Mouse (Mus musculus) layer of hippocampus, adult 9-10 months (tissue): ENCODE measurements around the gene Tenm2.

ENCODE experiments used
- DNase-seq: peaks from one replicate; pipeline ENCODE4 v3.0.0; 2022; ENCODE audit warnings: low spot score

Tenm2 gene

DNA sequence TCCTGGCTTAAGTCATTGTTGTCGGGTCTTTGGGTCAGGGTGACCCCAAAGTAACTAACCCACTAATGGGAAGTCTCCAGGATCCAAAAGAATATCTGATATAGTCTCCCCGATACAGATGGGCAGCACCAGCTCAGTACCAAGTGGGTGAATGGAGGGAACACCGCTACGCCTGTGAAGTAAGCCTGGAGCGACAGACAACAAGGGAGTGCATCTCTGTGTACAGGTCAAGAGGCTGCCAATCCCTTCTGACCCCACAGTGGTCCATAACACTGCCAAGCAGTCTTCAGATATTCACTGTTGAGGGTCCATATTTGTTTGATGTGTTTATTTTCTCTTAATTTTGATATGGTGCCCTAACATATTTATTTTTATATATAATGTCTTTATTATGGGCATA, 754.7 kb downstream of the Tenm2 start:
- DNase-seq, result no peak

DNA sequence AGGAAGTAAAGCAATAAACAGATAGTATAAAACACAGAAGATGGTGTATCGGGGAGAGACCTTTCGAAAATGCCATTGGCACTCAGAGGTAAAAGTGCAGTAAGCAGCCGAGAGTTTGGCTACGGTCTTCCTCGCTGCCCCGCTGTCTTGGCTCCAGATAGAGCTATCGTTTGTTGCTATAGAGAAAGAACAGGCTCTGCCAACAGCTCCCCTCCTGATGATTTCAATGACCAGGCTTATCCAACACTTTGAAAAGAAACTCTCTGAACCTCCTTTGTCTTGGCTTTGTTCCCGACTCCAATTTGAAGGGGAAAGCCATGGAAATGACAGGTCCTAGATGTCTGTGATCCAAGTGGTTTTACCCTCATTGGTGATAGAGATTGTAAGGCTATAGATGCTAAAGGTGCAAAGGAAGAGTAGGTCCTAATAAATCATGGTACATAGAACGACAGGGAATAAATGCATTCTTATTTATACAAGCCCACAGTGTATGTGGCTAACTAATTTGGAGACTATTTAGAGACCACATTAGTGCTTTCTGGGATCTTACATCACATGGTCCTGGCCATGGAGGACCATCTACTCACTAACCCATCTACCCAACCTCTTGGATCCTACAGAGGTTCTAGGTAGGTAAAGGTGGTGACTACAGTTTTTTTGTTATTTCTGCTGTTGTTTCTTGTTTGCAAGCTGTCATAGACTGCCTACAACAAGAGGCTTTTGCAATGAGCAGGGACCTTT, 765.8 kb downstream of the Tenm2 start:
- no peak for DNase-seq

DNA sequence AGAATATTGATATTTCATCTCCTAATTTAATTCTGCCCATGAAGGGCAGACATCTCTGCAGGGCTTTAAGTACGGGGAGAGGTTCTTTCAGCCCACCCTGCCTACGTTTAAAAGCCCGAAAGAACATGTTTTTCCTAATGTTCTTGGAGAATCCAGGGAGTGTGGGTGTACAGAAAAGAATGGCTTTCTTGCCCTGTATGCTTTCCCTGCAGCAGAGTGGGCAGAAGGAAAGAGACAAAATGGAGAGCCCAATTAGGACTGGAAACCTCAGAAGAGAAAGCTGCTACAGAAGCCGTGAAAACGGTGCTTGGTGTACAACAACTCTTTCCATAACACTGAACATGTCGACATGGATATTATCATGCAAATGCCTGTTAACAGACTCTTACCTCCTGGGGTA, 777.3 kb downstream of the Tenm2 start:
- no peak for DNase-seq

DNA sequence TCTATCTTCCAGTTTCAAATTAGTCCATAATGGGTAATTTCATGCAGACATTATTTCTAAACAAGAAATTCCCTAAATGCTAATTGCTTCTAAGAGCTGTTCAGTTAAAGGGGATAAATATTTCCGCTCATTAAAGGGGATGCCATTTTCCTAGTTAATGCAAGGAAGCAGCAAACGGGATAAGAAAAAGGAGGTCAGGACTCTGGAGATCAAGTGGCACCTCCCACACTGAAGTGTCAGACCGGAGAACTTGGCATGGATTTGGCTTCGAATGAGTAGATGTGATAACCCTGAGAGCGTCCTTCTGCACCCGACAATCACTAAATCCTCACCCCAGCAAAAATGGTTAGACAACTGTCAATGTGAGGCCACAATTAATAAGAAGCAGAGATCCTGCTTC, 781.7 kb downstream of the Tenm2 start:
- DNase-seq, result no peak

DNA sequence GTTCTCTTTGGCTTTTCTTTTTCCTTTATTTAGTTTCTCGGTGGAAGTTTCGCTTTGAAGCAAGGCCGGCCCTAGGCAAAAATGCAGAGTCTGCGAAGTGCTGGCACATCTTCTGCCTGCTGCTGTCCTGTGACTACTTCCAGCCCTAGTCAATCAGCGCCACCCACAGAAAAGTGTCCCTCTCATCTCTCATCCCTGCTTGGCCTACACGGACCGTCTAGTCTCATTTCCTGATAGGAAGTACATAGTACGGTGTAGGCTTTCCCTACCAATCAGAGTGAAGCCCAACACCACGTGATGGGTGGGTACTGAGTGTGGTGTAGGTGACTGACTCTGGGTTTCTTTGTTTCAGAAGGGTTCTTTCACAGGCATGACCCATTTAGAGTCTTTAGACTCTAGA, 783.3 kb downstream of the Tenm2 start:
- no peak for DNase-seq

DNA sequence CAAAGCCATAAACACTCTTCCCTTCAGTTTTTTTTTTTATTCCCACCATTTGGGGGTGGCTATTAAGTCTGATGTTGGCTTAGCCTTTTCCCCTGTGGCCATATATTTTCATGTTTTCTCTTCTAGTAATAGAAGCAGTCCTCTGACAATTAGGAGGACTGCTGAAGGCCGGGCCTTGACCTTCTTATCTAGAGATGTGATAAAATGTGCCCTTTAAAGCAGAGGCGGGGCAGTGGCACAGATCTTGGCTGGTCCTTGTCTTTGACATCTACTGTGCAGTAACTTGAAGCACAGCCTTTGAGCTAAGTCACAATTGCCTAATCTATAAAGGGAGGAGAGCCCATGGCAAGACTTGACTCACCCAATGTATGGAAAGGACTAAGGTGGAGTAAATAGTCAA, 789.4 kb downstream of the Tenm2 start:
- DNase-seq, result no peak

DNA sequence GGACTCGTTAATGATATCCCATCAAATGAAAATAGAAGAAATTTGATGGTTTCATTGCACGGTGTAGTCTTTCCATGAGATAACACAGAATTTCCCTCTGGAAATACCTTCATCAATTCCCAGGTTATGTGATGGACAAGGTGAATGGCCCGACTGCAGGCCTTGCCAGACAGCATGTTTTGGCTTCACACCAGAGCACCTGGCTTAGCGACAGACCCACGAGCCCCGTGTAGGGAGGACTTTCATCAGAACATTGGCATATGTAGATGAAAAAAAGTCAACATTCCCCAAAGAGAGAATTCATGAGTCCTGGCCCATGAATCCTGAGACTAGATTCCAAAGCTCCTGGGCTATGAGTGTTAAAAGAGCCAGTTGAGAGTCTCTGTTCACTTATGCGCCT, 791.9 kb downstream of the Tenm2 start:
- no peak for DNase-seq

DNA sequence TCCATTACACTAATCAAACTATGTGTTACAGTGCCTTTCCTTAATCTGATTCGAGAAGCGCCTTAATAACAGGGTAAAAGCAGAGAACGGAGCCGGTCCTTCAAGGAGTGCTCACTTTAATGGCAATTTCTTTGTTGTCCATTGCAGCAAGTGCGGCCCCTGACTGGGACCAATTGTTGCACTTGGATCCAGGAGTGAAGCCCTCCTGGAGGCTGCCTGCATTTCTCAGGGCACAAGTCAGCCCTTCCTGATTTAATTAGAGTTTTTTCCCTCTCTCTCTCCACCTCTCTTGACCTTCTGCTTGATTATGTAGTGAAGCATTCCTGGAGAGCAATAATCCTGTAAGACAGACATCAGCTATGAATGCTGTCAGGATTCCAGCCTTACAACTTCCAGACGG, 794.0 kb downstream of the Tenm2 start:
- DNase-seq, result no peak

DNA sequence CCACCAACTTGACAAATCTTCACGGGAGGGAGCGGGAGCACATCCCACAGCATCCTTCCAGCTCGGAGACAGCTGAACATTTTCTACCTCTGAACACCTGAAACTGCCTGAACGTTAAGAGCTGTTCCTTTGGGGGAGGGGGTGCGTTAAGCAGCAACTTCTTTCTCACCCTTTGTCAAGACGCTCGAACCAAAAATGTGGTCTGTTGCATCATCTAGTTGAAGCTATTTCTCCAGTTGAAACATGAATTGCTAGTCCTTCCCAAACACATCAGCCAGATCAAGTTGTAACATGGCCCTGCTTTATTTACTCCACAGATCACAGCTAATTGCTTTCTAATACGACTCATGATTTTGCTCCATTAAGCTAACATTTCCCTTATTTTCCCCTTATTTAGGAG, 799.5 kb downstream of the Tenm2 start:
- no peak for DNase-seq

DNA sequence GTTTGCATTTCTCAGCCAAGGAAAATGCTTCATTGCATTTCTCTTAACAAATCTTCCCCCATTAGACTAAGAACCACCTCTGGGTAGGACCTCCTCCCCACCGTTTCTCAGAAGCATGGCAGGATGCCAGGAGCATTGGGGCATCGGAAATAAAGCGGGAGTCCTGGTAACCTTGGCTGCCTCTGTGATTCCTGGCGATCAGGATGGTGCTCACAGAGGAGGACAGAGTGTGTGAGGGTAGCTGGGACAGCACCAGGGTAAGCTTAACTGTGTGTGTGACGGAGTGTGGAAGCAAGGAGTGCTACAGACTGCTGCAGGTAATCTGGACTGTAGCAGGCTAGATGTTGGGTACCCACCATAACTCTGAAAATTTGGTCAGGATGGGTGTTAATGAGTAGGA, 806.8 kb downstream of the Tenm2 start:
- no peak for DNase-seq

DNA sequence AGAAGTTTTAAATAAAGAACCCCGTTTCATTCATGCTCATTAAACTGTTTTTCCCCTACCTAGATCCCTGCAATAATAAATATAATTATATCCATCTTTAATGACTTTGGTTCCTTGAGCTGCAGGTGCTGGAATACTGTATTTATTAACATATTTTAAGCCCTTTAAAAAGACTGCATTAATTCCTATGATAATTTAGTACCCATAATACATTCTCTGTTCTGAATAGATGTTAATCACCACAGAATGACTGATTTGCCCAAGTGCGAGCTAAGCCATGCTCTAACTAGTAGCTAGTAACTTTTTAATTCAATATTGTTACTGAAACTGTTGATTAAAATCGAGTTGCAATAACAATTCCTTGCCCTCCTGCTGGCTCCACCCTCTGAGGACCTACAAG, 810.8 kb downstream of the Tenm2 start:
- no peak for DNase-seq

DNA sequence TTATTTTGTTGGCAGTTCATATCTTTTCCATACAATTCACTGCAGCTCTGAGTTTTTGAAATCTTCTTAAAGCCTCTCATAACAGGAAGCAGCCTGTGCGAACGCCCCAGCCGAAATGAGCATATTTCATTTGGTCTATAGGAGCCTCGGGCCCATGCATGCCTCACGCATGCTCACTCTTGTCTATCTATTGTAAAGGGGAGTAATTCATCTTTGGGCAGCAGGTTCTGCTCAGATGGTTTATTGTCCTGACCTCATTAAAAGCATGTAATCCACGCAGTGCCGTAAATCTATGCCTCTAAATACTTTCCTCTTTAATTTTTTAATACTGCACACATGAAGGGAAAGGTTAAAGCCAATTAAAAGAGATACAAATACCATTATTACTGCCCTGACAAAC, 815.7 kb downstream of the Tenm2 start:
- DNase-seq, result no peak

DNA sequence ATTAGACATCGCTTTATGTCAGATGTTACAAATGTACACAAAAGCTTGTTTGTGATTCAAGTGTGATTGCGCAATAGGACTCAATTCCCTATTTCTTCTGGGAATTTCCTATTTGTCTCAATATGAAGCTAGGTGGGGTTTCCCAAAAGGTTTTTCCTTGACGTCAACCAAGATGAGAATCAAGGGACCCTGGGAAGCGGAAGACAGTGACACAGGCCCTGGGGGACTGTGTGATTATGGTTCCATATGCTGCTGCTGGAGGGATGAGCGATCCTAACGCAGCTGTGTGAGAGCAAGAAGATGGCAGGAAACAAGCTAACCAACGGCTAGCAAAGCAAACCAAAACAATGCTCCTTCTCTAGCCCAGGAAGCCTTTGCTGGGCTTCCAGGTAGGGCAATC, 820.5 kb downstream of the Tenm2 start:
- no peak for DNase-seq

DNA sequence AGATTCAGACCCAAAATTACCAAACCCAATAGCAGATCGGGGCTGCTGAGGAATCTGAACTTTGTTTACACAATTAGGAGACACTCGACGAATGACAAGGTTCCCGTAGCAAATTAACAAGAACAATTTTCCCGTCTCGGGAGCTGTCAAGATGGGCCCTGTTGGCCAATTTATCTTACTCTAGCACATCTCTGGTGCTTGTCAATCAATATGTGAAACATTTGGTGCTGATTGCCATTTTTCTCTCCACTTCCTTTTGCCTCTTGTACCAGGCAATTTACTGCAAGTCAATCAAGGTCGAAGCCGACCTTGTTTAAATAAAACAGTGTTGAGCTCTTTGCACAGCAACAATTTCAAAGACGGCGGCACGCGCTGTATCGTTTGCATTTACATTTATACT, 824.9 kb downstream of the Tenm2 start:
- DNase-seq, result no peak

DNA sequence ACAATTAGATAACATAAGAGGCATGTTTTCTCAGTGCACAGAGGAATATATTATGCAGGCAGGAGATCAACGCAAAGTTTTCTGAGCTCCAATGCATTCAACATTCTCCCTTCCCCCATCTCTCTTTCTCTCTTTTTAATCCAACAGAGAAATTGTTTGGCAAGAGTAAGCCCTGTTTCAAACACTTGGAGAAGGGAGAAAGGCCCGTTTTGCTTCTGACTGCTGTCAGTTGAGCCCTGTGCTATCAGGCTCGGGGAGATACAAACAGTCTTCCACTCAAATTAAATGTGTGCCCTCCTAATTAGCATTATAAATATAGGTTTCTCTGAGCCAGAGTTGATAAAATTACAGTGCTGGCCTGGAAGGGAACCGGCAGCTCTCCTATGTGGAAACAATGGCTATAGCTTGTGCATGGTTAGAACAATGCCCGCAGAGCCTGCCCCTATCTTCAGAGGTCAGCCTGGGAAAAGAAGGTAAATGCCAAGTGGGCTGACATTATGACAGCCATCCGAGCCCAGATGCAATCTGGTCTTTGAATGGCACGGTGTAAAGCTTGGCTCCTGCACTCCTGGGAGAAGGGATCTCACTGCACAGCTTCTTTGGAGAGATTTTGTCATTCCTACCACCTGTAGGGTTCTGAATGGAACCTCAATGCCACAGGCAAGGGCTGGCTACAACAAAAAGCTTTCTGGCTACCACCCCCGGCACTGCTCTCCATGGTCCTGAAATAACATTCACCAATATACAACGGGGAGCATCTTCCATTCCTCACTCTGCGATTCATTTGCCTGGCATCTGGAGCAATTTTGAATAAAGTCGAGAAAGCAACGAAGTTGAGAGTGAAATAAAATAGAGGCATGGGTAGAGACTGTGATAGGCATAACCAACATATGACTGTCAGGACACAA, 839.7 kb downstream of the Tenm2 start:
- DNase-seq, result no peak

DNA sequence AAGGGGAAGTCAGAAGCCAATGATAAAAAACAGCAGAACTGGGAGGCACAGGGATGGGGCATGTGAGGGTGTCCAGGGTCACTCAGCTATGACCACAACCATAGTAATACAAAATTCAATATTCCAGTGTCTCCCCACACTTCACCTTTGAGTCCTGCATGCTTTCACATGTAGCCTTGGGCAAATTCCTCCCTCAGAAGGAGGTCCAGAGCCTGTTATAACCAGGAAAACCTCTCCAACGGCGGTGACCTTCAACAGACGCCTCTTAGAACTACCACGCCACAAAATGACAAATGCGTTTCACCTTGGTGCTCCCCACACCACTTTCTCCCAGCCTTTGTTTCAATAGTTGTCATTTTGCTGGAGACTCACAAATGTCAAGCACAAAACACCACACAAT, 851.1 kb downstream of the Tenm2 start:
- no peak for DNase-seq

DNA sequence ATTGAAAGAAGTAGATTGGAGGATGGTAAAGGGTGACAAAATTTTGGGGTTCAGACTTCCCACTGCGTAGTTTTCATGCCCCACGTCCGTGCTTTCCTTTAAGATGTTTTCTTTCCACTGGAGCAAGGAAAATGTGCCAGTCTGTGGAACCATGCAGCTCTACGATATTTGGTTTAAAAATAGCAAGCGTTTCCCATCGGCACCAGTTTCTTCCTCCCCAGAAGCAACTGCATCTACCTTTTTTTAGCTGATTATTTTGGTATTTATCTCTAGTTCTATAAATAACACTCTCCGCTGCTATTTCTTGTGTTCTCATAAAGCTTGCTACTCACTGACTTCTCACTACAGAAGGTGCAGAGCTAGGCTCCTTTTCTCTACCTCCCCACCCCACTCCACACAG, 864.0 kb downstream of the Tenm2 start:
- no peak for DNase-seq

DNA sequence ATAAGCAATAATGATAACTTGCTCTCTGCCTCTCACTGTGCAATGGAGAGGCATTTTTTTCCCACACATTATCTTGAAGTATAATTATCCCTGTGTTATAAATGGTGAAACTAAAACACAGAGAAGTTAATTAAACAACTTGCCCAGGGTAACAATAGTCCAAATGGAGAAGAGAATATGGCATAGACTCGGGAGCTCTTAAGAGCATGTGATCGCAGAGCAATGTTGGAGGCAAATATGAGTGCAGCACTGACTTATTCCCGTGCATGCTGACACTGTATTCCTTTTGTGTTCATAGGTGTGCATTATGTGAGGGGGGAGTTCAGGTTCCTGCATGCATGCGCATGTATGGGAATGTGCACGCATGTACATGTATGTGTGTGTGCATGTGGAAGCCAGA, 870.7 kb downstream of the Tenm2 start:
- DNase-seq, result no peak

DNA sequence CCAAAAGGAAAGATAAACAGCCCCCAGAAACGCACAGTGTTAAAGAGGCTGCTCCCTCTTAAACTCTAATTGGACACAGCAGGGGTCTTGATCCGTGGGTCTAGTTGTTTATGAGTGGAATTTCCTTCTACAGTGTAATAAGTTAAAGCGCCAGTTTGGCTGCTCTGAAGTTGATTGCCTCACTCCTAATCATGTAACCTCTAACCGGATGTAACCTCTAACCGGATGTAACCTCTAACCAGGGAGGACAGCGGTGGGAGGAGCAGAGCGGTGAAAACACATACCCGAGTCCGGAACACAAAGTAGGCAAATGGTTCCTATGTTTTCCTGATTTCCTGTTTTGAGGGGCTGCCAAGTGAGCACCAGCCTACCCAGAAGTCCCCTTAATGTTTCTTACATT, 871.3 kb downstream of the Tenm2 start:
- no peak for DNase-seq

DNA sequence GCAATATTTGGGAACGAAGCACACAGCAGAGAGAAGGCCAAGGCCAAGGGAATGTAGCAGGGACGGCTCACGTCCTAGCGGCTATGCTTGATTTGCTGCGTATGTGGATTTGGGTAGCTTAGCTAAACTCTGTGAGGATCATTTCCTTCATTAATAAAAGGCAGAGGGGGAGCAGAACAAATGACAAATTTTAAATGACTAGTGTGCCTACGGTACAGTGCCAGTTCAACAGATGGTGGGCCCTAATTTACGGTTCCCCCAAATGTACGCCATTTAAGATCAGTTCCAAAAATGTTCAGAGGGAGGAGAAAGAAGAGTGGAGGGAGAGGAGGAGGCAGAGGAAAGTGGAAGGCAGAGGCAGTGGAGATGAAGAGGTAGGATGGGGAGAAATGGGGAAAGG, 873.2 kb downstream of the Tenm2 start:
- DNase-seq, result no peak

DNA sequence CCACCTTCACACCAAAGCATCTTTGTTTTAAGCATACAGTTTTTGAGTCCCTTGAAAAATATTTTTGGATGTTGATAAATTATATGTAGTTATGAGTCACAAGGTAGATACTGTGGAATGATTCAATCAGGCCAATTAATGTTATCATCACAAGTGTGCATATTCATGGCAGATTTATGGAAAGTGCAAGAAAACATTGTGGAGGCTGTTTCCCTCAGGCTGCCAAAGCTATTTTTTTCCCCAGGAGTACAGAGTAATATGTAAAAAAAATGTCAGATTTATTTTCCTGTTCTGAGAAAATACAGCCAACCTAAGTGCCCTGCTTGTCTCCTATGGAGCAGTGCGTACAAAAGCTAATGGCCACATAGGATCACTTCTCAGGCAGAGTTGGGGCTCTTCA, 882.5 kb downstream of the Tenm2 start:
- no peak for DNase-seq

DNA sequence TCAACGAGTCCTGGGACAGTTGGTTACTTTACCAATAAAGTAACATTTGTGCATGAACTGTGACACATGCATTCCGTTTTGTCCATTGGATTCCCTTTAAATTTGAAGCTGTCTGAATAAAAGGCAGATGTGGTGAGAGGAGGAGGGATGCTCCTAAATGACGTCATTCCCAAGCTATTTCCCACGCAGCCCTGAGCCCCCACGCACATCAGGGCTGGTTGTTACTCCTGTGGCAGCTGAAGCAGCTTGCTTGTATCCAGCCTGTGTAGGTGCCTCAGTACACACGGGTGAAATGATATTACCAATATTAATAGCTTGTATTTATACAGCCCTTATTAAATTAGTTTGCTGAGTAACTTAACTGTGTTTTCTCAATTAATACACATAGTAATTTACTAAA, 884.0 kb downstream of the Tenm2 start:
- DNase-seq, result no peak

DNA sequence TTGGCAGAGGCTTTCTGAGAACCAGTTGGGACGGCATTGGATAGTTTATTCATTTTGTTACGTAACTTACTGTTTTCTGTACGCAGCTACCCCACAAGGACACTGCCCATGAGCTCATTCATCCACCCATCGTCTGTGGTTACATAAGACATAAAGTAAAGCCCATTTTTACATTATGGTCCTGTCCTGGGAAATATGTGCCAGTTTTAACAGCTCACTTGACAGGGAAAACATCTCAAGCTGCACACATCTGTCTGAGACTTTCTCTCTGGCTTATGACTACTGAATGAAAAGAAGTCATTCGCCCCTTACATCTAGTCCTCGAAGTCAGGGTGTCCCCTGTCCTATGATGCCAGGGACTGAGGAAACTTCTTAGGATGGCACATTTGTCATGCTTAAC, 884.4 kb downstream of the Tenm2 start:
- DNase-seq, result no peak

DNA sequence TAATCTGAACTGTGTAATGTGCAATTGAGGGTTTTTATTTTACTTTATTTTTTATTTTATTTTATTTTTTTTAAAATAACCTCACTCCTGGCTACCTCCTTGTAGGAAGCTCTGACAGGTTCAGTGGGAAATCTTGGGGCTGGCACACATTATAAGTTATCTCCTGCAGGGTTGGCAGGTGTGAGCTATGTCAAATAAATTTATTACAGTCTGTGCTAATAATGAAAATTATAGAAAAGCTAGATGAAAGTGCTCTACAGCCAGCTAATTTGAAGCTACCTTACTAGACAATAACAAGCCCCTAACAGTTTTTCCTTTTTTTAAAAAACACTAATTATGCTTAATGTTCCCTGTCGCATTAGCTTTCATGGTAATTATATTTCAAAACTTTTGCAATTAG, 885.5 kb downstream of the Tenm2 start:
- DNase-seq, result no peak
